Mouse (Mus musculus) hindbrain, embryonic 10.5 days (tissue): ENCODE measurements around the gene Fpr2. TPM values are rescaled to one million over a fixed set of nuclear protein-coding genes. Genes with fewer than 3 reads are reported as not detected.
"Not testable (repeated sequence)": the region's sequence is repeated elsewhere in the genome, so short reads cannot be mapped to it uniquely, and the experiment has no call there.

Experiments
- DNase-seq: peaks from one replicate; pipeline ENCODE4 v3.0.0-alpha.2; 2017; ENCODE audit warnings: low spot score
- H3K27ac ChIP-seq: fragments of 300-500 bp; sonication (generic); 2 replicates; pipeline ENCODE4 v1.5.1; 2016; ENCODE audit warnings: mild to moderate bottlenecking, moderate library complexity
- H3K27me3 ChIP-seq: fragments of 300-500 bp; sonication (generic); 2 replicates; pipeline ENCODE4 v1.6.1; 2016; ENCODE audit warnings: mild to moderate bottlenecking; ENCODE audit not compliant: poor library complexity, insufficient read depth, severe bottlenecking
- H3K36me3 ChIP-seq: fragments of 300-500 bp; sonication (generic); 2 replicates; pipeline ENCODE4 v1.6.1; 2016; ENCODE audit warnings: mild to moderate bottlenecking, moderate library complexity
- H3K4me1 ChIP-seq: fragments of 300-500 bp; sonication (generic); replicated peaks from 2 replicates; pipeline ENCODE4 v1.6.1; 2016; ENCODE audit warnings: mild to moderate bottlenecking
- H3K4me3 ChIP-seq: fragments of 300-500 bp; sonication (generic); 2 replicates; pipeline ENCODE4 v1.5.1; 2016; ENCODE audit warnings: mild to moderate bottlenecking, moderate library complexity
- H3K9me3 ChIP-seq: fragments of 300-500 bp; sonication (generic); 2 replicates; pipeline ENCODE4 v1.6.1; 2016; ENCODE audit warnings: mild to moderate bottlenecking, moderate library complexity
- WGBS: fragments of 180-500 bp; shearing (Covaris S2); methylation state at CpG from one replicate; pipeline ENCODE4 v1.1.7; 2016; 5-methylcytosine and 5-hydroxymethylcytosine counted together
- polyA plus RNA-seq: library from polyadenylated mRNA; unstranded; fragments of >200 nt; fragmentation: Nextera tagmentation; extraction: Ambion mirVana; gene quantifications from 2 replicates; pipeline ENCODE4 v1.2.1, GENCODE M21; 2016

Gene Fpr2
- polyA plus RNA-seq = not detected in 2 replicates

DNA sequence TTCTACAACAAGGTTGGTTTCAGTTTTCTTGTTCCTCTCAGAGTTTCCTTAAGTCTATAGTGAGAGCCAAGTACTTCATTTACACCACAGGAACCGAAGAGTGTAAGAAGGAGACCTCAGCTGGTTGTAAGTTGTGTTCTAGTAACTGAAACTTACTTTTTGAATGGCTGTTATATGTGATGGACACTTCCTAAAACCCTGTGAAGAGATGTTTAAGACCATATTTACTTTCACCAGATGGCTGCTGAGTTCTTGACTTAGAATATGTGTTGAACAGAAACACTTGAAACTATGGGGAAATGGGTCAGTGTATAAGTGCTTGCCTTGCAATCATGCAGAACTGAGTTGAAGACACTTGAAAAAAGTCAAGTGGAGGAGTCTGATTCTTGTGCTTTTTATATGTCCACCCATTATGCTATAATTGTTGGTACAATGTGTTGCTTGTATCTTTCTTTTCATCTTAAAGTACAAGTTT, at the start of gene Fpr2, which contains the start of gene Fpr3:
TSS of gene Fpr2 (plus strand) at position 51 of the 475 bp plus-strand sequence.
TSS of gene Fpr3 (plus strand) at position 79 of the 475 bp plus-strand sequence.
- WGBS = 66% methylated on average over 1 of the region's 1 CpGs

DNA sequence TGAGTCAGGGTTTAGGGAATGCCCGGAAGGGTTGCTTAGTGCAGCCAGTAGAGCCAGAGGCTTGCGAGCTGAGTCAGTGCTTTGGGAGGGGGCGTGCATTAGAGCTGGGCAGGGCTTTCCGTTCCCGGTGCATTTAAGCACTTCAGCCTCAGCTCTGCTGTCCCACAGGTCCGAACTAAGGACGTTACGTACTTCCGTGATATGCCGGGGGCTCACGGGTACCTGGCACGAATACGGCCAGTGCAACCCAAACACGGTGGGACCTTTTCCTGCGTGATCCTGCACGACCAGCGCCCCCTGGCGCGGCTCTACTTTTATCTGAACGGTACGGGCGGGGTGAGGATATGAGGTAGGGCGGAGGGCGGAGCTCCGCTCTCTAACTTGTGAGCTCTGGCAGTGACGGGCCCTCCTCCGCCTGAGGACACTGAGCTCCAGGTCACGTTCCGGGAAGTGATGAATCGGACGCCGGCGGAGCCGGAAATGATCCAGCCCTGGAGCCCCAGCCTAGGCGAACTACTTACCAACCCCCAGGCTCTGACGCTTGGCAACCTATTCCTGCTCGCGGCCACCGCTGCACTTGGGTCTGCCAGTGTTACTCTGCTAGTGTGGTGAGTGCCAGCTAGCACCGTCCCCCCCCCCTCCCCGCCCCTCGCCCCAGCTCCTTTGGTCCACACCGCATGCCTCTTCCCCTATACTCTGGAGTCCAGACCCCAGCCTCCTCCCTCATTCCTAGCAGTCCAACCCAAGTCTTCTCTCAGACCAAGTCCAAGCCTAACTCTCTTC, 49.5 kb upstream of the Fpr2 start:
- H3K4me1 ChIP-seq = peaks cover 45% of the 10 kb centered on the region
- H3K36me3 ChIP-seq = peaks cover 86% of the 10 kb centered on the region
- H3K4me3 ChIP-seq = peak overlapping the region; percentile 59
- DNase-seq = peak; percentile 89
- H3K9me3 ChIP-seq = no peaks in the 10 kb centered on the region
- under 1% methylated on average over 43 of the region's 43 CpGs for WGBS
- H3K27me3 ChIP-seq = no peaks in the 10 kb centered on the region
- H3K27ac ChIP-seq = peak overlapping the region; percentile 86

More for the DNA sequence above, at the start of gene Fpr2, which contains the start of gene Fpr3:
- Histone ChIP-seq H3K4me3 (no peak within 1 kb of the TSS), H3K27me3 (no peaks in the 10 kb centered on the region), H3K27ac (no peak within 1 kb of the TSS), H3K9me3 (no peaks in the 10 kb centered on the region), H3K36me3 (no peaks in the 10 kb centered on the region), H3K4me1 (no peaks in the 10 kb centered on the region)
- no peak for DNase-seq

DNA sequence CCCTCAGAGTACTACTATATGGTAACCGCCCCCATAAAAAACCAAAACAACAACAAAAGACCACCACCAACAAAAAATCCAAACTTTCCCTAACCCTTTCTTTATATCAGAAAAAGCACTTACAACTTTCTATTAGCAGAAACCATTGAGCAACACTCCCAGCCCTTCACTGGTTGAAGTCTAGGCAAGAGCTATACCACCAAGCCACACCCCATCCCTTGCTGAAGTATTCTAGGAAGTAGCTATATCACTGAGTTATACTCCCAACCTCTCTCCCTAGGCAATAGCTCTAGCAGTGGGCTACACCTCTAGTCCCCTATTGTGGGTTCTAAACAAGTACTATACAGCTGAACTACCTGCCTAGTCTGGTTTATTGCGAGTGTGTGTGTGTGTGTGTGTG, 48.3 kb upstream of the Fpr2 start:
- H3K4me1 ChIP-seq = peaks cover 40% of the 10 kb centered on the region
- no peak for DNase-seq
- WGBS = 95% methylated on average over 2 of the region's 2 CpGs
- H3K36me3 ChIP-seq = peaks cover 81% of the 10 kb centered on the region
- no peak overlapping the region for H3K4me3 ChIP-seq
- no peaks in the 10 kb centered on the region for H3K9me3 ChIP-seq
- no peak overlapping the region for H3K27ac ChIP-seq
- H3K27me3 ChIP-seq = no peaks in the 10 kb centered on the region

DNA sequence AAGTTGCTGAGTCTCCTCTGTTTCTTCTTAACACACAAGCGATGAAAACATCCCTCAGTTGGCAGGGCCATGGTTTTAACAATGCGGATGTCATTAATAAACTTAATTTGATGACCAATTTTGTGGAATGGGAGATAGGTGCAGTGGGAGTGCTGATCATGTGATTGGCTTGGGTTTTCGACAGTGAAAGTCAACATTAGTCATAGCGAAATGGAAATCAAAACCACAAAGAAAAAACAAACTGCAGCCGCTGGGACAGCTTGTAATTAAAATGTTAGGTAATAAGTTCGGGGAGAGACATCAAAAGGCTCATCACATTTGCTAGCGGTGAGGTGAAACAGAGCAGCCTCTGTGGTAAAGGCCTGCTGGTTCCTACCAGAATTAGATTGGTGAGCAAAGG, 46.8 kb upstream of the Fpr2 start:
- H3K4me3 ChIP-seq = no peak overlapping the region
- no peak for DNase-seq
- H3K36me3 ChIP-seq = peaks cover 65% of the 10 kb centered on the region
- no peaks in the 10 kb centered on the region for H3K27me3 ChIP-seq
- H3K4me1 ChIP-seq = peaks cover 31% of the 10 kb centered on the region
- no peak overlapping the region for H3K27ac ChIP-seq
- no peaks in the 10 kb centered on the region for H3K9me3 ChIP-seq
- 93% methylated on average over 7 of the region's 7 CpGs for WGBS

DNA sequence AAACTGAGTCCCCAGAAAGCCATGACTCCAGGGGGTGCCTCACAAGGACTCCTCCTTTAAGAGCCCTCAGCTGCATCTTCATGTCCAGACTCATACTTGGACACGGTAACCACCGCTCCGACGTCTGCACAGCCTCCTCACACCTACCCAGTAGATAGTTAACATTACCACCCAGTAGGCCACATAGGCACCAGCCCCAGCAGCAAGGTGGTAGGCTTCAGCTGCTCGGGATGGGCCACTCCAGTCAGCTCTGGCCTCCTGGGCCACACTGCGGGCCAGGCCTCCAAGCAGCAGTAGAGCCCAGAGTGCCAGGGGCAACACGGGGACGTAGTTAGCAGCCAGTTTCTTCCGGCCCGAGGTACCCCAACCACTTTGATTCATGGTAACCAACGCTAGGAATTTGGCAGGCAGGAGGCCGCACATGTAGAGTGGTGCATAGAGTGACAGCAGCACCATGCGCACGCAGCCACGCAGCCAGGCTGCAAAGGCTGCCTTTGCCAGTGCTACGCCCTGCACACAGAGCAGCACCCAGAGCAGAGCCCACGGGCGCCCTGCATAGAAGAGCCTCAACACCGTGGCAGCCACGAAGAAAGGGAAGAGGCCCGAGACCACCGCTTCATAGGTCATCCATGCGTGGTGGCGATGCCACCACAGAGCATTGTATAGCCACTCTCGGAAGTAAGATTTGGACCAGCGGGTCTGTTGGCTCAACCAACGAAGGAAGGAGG, 43.9 kb upstream of the Fpr2 start:
- Histone ChIP-seq H3K27ac (no peak overlapping the region), H3K27me3 (peaks cover 8% of the 10 kb centered on the region; the same call in 1 of the 2 replicates), H3K36me3 (peaks cover 47% of the 10 kb centered on the region), H3K9me3 (no peaks in the 10 kb centered on the region), H3K4me3 (no peak overlapping the region), H3K4me1 (peaks cover 2% of the 10 kb centered on the region)
- WGBS = 76% methylated on average over 27 of the region's 27 CpGs
- no peak for DNase-seq

DNA sequence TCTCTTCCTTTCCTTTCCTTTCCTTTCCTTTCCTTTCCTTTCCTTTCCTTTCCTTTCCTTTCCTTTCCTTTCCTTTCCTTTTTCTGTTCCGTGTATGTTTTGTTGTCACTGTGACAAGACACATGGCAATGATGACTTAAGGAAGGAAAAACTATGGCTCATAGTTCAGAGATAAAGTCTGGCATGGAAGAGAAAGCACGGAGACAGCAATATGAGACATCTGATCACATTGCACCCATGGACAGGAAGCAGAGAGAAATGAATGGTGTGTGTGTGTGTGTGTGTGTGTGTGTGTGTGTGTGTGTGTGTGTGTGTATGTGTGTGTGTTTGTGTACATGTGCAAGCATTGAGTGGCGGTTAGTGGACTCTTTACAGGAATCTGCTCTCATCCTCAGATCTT, 43.0 kb upstream of the Fpr2 start:
- Histone ChIP-seq H3K27me3 (peaks cover 17% of the 10 kb centered on the region), H3K36me3 (peaks cover 39% of the 10 kb centered on the region)
- H3K4me1 ChIP-seq, H3K9me3 ChIP-seq, DNase-seq, H3K27ac ChIP-seq, H3K4me3 ChIP-seq: not testable (repeated sequence)
- WGBS = 93% methylated on average over 3 of the region's 3 CpGs

DNA sequence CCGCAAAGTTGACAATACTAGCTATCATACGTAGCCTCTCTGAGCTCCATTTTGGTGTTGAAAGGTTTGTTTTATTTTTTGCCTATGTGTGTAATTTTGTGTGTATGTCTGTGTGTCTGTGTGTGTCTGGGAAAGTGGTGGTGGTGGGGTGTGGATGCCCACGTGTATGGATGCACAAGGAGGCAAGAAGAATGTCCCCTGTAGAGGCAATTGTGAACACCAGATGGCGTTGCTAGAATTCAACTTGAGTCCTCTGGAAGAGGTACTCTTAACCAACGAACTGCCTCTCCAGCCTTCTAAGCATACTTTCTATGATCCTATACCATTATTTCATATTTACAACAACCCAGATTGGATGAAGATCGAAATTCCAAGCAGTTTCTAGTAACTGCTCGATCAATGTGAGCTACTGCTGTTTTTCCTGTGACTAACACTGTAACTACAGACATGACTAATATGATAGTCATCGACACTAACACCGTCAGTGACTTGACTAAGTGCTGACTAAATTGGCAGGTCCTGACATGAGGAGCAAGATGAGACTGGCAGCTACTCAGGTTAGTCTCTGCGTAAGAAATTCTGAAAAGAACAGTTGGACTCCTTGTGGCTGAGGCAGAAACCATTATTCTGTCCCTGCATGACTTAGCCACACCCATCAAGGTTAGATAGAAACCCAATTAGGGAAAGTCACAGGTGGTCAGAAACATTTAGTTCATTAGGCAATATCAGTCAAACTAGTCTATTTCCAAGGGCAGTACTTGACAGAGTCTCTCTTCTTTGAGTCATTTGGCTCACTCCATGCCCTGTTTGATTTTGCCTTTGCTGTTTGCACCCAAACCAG, 42.2 kb upstream of the Fpr2 start:
- Histone ChIP-seq H3K36me3 (peaks cover 31% of the 10 kb centered on the region), H3K27me3 (peaks cover 25% of the 10 kb centered on the region), H3K27ac (no peak overlapping the region), H3K9me3 (no peaks in the 10 kb centered on the region), H3K4me3 (no peak overlapping the region), H3K4me1 (peaks cover 6% of the 10 kb centered on the region; the same call in 1 of the 2 replicates)
- WGBS = 75% methylated on average over 10 of the region's 10 CpGs
- DNase-seq = no peak

DNA sequence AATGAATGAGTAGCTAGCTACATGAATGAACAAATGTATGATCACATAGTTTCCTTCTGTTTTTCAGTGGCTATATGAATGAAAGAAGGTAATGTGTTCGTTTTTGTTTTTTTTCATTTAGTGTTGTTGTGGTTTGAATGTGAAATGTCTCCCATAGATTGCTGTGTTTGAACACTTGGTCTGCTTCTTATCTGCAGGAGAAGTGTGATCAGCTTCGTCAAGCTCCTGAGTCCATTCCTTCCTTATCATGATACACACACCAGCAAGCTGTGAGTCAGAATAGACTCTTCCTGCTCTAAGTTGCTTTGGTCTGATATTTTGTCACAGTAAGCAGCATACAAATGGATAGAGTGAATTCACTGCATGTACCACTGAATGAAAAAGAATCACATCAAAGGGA, 38.6 kb upstream of the Fpr2 start:
- Histone ChIP-seq H3K27ac (no peak overlapping the region), H3K27me3 (peaks cover 37% of the 10 kb centered on the region), H3K4me1 (peaks cover 6% of the 10 kb centered on the region; the same call in 1 of the 2 replicates), H3K36me3 (0 out of 2 replicates have a peak, but pooled peaks cover under 1% of the 10 kb centered on the region), H3K9me3 (no peaks in the 10 kb centered on the region), H3K4me3 (no peak overlapping the region)
- 83% methylated on average over 2 of the region's 2 CpGs for WGBS
- DNase-seq = no peak

DNA sequence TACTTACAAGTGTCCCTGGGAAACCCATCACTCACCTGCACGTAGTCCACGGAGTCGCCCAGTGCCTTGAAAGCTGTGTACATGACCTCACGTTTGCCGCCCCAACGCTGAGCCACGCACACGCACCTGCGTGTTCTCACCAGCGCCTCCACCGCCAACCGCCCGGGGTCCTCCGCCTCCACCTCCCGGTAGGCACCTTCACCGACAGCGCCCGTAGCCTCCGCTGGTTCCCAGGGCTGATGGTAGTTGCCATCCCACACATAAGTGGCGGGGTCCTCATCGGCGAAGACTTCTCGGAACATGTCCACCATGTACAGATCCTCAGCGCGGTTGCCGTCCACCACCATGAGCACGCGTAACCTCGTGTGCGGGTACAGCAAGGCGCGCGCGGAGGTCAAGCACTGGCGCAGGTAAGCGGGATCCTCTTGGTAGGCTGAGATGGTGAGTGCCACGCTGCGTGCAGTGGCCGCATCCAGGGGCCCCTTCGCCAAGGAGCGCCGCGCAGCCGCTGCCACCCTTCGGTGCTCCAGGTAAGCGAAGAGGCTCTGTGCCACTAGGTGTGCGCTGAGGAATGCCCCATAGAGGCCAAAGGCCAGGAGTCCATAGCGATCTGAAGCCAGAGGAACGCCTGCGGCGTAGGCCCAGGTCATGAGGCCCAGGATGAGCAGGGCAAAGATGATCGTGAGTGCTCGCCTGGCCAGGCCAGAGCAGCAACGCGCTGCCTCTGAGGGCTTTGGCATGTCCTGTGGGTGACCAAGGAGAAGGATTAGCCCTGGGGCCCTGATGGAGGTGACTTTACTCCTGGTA, 37.5 kb upstream of the Fpr2 start:
- peaks cover 37% of the 10 kb centered on the region for H3K27me3 ChIP-seq
- H3K27ac ChIP-seq = no peak overlapping the region
- H3K36me3 ChIP-seq = no peaks in the 10 kb centered on the region
- no peak for DNase-seq
- no peaks in the 10 kb centered on the region for H3K9me3 ChIP-seq
- WGBS = 16% methylated on average over 55 of the region's 55 CpGs
- peaks cover 8% of the 10 kb centered on the region; the same call in 1 of the 2 replicates for H3K4me1 ChIP-seq
- H3K4me3 ChIP-seq = 0 out of 2 replicates have a peak overlapping the region, but pooled peaks have one; percentile 16

DNA sequence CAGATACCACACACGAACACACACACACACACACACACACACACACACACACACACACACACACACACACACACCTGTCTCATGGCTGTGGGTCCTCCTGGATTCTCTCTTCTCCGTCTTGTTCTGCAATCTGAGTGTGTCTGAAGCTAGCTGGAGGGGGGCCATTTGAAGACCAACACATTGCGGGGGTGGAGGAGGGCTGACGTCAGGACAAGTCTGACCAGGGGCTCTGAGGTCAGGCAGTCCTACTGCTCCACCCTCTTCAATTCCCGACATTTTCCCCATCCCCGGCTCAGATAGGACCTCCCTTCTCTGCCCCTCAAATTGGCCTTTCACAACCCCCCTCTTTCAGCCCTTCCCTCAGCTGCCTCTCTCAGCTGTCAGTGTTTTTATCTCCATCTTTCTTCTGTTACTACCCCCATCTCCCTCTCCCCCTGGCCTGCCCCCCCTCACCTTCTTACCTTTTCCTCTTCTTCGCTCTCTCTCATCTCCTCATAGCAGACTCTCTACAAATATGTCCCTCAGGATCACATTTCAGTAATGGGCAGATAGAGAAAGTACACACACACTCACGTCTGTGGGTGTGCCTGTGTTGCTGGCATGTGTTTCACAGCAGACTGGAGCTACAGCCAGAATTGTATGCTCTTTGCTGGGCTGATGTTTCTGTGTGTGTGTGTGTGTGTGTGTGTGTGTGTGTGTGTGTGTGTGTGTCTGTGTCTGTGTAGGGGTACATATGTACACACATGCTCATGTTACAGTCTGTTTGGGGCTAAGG, 32.4 kb upstream of the Fpr2 start, which contains the start of gene Has1:
TSS of gene Has1 (minus strand) at position 142 of the 775 bp plus-strand sequence.
- Histone ChIP-seq H3K27ac (no peak within 1 kb of the TSS), H3K36me3 (no peaks in the 10 kb centered on the region), H3K4me3 (no peak within 1 kb of the TSS), H3K4me1 (peaks cover 5% of the 10 kb centered on the region; the same call in 1 of the 2 replicates), H3K27me3 (peaks cover 14% of the 10 kb centered on the region), H3K9me3 (no peaks in the 10 kb centered on the region)
- 58% methylated on average over 8 of the region's 8 CpGs for WGBS
- no peak for DNase-seq

DNA sequence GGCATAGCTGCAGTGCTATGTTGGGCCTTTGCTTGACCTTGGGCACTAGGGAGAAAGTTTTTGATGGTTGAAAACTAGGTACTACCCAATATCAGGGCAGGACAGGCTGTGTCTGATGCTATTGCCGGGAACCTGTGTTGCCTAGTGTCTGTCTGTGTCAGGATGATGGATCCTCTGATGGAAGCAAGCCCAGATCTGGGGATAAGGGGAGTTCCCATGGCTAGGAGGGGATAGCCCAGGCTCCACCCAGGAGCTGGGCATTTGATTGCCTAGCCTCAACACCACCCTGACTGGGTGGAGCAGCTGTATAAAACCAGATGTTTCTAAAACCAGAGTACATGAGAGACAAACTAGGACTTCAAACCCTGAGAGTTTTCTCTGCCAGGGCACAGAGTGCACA, 31.0 kb upstream of the Fpr2 start:
- WGBS = 88% methylated on average over 1 of the region's 1 CpGs
- no peaks in the 10 kb centered on the region for H3K9me3 ChIP-seq
- DNase-seq = no peak
- 0 out of 2 replicates have a peak, but pooled peaks cover 4% of the 10 kb centered on the region for H3K4me1 ChIP-seq
- no peak overlapping the region for H3K4me3 ChIP-seq
- peaks cover 2% of the 10 kb centered on the region; the same call in 1 of the 2 replicates for H3K27me3 ChIP-seq
- no peaks in the 10 kb centered on the region for H3K36me3 ChIP-seq
- H3K27ac ChIP-seq = no peak overlapping the region
